Mouse (Mus musculus): ENCODE measurements at regions not wholly inside any gene's neighbourhood (a gene's known extent, or its start where the extent isn't known, plus 50 kb on each side); places are given as distances from the start of the nearest gene placed in this dataset.

- peak; percentile 52 to 56 for DNase-seq (ENCODE audit: low spot score in 2 of 2)
Measured at GRCm38 (mm10) chr1:135665484-135665883, 54.4 kb upstream of the Csrp1 start.

GRCm38 (mm10) chr1:135668331-135668730 is 51.5 kb upstream of the Csrp1 start:
- no peak for DNase-seq (ENCODE audit: low spot score in 2 of 2)

- no peak for DNase-seq (ENCODE audit: low spot score in 2 of 2)
Measured at GRCm38 (mm10) chr1:135668951-135669350, 50.9 kb upstream of the Csrp1 start.

- DNase-seq (ENCODE audit: low spot score in 2 of 2), result no peak
Measured at GRCm38 (mm10) chr1:135669803-135670202, 50.1 kb upstream of the Csrp1 start.
